Mouse (Mus musculus) midbrain, embryonic 10.5 days (tissue): ENCODE results near the gene Setmar. TPM values are rescaled to one million over a fixed set of nuclear protein-coding genes. Genes with fewer than 3 reads are reported as not detected.

Experiments
- DNase-seq: peaks from one replicate; pipeline ENCODE4 v3.0.0-alpha.2; 2017; ENCODE audit warnings: low spot score
- H3K27ac ChIP-seq: fragments of 300-500 bp; sonication (generic); replicated peaks from 2 replicates; pipeline ENCODE4 v1.5.1; 2016; ENCODE audit warnings: mild to moderate bottlenecking
- H3K27me3 ChIP-seq: fragments of 300-500 bp; sonication (generic); 2 replicates; pipeline ENCODE4 v1.6.1; 2016; ENCODE audit warnings: low read depth, mild to moderate bottlenecking; ENCODE audit not compliant: poor library complexity, severe bottlenecking
- H3K36me3 ChIP-seq: fragments of 300-500 bp; sonication (generic); 2 replicates; pipeline ENCODE4 v1.6.1; 2016; ENCODE audit warnings: mild to moderate bottlenecking, moderate library complexity
- H3K4me1 ChIP-seq: fragments of 300-500 bp; sonication (generic); 2 replicates; pipeline ENCODE4 v1.6.1; 2016
- H3K4me3 ChIP-seq: fragments of 300-500 bp; sonication (generic); 2 replicates; pipeline ENCODE4 v1.5.1; 2016; ENCODE audit warnings: mild to moderate bottlenecking, moderate library complexity
- H3K9me3 ChIP-seq: fragments of 300-500 bp; sonication (generic); replicated peaks from 2 replicates; pipeline ENCODE4 v1.6.1; 2016; ENCODE audit warnings: mild to moderate bottlenecking
- WGBS: fragments of 180-500 bp; shearing (Covaris S2); methylation state at CpG from one replicate; pipeline ENCODE4 v1.1.7; 2016; 5-methylcytosine and 5-hydroxymethylcytosine counted together
- polyA plus RNA-seq: library from polyadenylated mRNA; unstranded; fragments of >200 nt; fragmentation: Nextera tagmentation; extraction: Ambion mirVana; gene quantifications from 2 replicates; pipeline ENCODE4 v1.2.1, GENCODE M21; 2016

Gene Setmar
- polyA plus RNA-seq, 1 experiment from 2014 or later = 7.3 TPM

GRCm38 (mm10) chr6:108091296-108091695 lies 26.5 kb downstream of the Setmar start:
- H3K27ac ChIP-seq = no peak overlapping the region
- WGBS = 78% methylated on average over 1 of the region's 1 CpGs
- no peaks in the 10 kb centered on the region for H3K9me3 ChIP-seq
- no peak for DNase-seq
- no peak overlapping the region for H3K4me3 ChIP-seq
- H3K36me3 ChIP-seq = no peaks in the 10 kb centered on the region
- H3K4me1 ChIP-seq = no peaks in the 10 kb centered on the region
- H3K27me3 ChIP-seq = no peaks in the 10 kb centered on the region

DNA sequence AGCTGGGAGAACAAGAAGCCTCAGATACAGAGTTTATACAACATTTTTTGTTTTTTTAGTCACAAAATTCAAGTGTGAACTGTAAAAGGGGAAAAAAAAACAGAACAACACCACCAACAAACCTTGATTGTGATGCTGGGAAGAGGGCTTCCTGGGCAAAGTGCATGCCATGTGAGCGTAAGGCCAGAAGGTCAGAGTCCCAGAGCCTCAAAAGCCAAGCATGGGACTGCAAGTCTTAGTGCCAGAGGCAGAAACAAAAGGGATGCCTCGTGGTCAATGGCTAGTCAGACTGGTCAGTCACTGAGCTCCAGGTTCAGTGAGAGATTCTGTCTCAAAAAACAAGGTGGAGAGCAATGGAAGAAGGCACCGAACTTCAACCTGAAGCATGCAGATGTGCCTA lies 27.8 kb downstream of the Setmar start:
- 77% methylated on average over 3 of the region's 3 CpGs for WGBS
- no peaks in the 10 kb centered on the region for H3K36me3 ChIP-seq
- H3K27me3 ChIP-seq = no peaks in the 10 kb centered on the region
- no peaks in the 10 kb centered on the region for H3K9me3 ChIP-seq
- H3K4me1 ChIP-seq = no peaks in the 10 kb centered on the region
- H3K4me3 ChIP-seq = no peak overlapping the region
- H3K27ac ChIP-seq = no peak overlapping the region
- no peak for DNase-seq

DNA sequence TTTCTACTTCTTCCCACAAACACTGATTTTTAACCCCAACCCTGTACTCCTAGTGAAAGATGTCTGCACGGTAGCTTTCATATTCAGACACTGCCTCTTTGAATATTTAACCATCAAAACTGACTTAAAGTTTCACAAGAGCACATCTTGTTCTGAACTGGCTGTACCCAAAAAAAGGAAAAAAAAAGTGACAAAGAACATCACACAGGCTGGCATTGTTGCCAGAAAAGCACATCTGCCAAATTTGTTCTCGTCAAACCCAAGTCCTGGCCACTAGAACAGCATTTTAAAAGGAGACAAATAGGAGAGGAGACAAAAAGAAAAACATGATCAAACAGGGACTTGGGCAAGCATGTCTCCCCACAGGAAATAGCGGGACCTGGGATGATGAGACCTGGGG lies 28.6 kb downstream of the Setmar start:
- Histone ChIP-seq H3K4me3 (no peak overlapping the region), H3K4me1 (peaks cover 4% of the 10 kb centered on the region), H3K36me3 (no peaks in the 10 kb centered on the region), H3K9me3 (no peaks in the 10 kb centered on the region), H3K27ac (no peak overlapping the region), H3K27me3 (no peaks in the 10 kb centered on the region)
- 83% methylated on average over 3 of the region's 3 CpGs for WGBS
- no peak for DNase-seq

GRCm38 (mm10) chr6:108095445-108095844 lies 30.6 kb downstream of the Setmar start:
- no peaks in the 10 kb centered on the region for H3K36me3 ChIP-seq
- no peaks in the 10 kb centered on the region for H3K9me3 ChIP-seq
- no peak for DNase-seq
- H3K27me3 ChIP-seq = no peaks in the 10 kb centered on the region
- peaks cover 9% of the 10 kb centered on the region for H3K4me1 ChIP-seq
- no peak overlapping the region for H3K4me3 ChIP-seq
- 74% methylated on average over 5 of the region's 5 CpGs for WGBS
- H3K27ac ChIP-seq = no peak overlapping the region

DNA sequence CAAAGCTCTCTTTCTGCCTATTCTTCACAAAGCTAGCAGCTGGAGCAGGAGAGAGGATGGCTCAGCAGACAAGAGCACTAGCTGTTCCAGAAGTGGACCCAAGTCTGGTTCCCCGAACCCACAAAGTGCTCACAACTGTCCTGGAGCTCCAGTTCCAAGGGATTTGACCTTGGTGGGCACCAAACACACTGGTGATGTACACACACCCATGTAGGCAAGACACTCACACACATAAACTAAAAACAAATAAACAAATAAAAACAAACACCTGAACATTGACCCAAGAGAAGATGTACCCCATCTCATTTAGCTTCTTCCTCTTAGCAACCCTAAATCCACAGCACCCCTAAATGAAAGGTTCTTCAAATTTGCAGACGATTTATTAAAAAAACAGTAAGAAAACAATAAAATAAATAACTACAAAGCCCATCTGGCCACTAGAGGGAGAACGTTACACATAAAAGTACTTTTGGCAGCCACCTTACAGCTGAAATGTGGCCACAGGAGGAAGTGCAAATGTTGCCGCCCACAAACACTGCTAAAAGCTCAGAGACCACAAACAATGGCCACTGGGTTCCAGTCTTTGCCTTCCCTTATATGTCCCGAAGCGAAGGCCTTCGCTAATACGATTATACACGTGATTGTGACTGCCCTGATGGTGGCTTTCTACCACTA lies 33.5 kb downstream of the Setmar start:
- Histone ChIP-seq H3K27ac (peak overlapping the region; percentile 59), H3K9me3 (no peaks in the 10 kb centered on the region), H3K36me3 (no peaks in the 10 kb centered on the region), H3K4me1 (peaks cover 9% of the 10 kb centered on the region), H3K4me3 (no peak overlapping the region), H3K27me3 (no peaks in the 10 kb centered on the region)
- 25% methylated on average over 9 of the region's 9 CpGs for WGBS
- DNase-seq = peak; percentile 56

- Histone ChIP-seq H3K4me1 (peaks cover 10% of the 10 kb centered on the region), H3K36me3 (no peaks in the 10 kb centered on the region), H3K9me3 (no peaks in the 10 kb centered on the region), H3K27me3 (no peaks in the 10 kb centered on the region), H3K27ac (peak overlapping the region; percentile 46; the same call in 1 of the 2 replicates), H3K4me3 (no peak overlapping the region)
- peak; percentile 18 for DNase-seq
- WGBS = 67% methylated on average over 3 of the region's 3 CpGs
These were observed 34.0 kb downstream of the Setmar start for GRCm38 (mm10) chr6:108098846-108099217.

GRCm38 (mm10) chr6:108101936-108102830 lies 37.3 kb downstream of the Setmar start:
- WGBS = 90% methylated on average over 10 of the region's 10 CpGs
- no peak overlapping the region for H3K27ac ChIP-seq
- H3K4me1 ChIP-seq = peaks cover 11% of the 10 kb centered on the region
- 0 out of 2 replicates have a peak, but pooled peaks cover 3% of the 10 kb centered on the region for H3K36me3 ChIP-seq
- H3K4me3 ChIP-seq = no peak overlapping the region
- DNase-seq = no peak
- H3K27me3 ChIP-seq = no peaks in the 10 kb centered on the region
- H3K9me3 ChIP-seq = no peaks in the 10 kb centered on the region

DNA sequence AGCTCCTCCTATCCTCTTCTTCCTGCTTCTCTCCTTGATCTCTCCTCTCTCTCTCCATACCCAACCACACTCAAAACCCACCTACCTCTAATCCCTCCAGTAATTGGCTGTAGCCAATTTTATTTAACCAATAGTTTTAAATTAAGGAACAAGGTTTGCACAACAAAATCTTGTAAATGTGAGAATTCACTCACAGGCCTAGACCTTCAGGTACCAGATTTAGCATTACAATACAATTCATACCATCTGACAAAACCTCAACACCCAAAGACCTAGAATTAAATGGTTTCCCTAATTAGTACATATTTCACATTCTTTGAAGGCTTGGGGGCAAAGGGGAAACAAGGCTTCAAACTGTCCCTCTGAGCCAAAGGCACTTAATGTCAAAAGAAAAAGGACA lies 42.5 kb downstream of the Setmar start:
- DNase-seq = no peak
- H3K27me3 ChIP-seq = no peaks in the 10 kb centered on the region
- H3K36me3 ChIP-seq = 0 out of 2 replicates have a peak, but pooled peaks cover 6% of the 10 kb centered on the region
- H3K4me3 ChIP-seq = no peak overlapping the region
- H3K4me1 ChIP-seq = peaks cover 3% of the 10 kb centered on the region; the same call in 1 of the 2 replicates
- H3K27ac ChIP-seq = no peak overlapping the region
- H3K9me3 ChIP-seq = no peaks in the 10 kb centered on the region

DNA sequence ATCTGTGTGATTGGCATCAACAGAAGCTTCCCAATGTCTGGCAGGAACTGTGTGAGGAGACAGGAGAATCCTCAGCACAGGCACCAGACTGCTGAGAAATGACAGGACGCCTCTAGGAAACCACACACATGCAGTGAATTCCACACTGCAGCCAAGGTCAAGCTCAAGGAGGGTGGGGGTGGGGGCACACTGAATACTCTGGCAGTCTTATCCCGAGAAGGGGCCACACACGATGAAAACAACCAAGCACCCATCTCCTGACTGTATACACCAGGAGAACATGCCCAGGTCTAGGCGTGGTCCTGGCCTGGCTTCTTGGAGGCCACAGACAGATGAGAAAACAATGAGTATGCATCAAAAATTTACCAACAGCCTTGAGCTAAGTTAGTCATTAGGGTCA lies 45.5 kb downstream of the Setmar start:
- H3K4me1 ChIP-seq = no peaks in the 10 kb centered on the region
- 81% methylated on average over 4 of the region's 4 CpGs for WGBS
- no peaks in the 10 kb centered on the region for H3K9me3 ChIP-seq
- no peak for DNase-seq
- H3K27me3 ChIP-seq = no peaks in the 10 kb centered on the region
- H3K4me3 ChIP-seq = no peak overlapping the region
- no peak overlapping the region for H3K27ac ChIP-seq
- H3K36me3 ChIP-seq = 0 out of 2 replicates have a peak, but pooled peaks cover 5% of the 10 kb centered on the region

GRCm38 (mm10) chr6:108111693-108112092 lies 46.8 kb downstream of the Setmar start:
- H3K4me1 ChIP-seq = no peaks in the 10 kb centered on the region
- H3K27me3 ChIP-seq = no peaks in the 10 kb centered on the region
- no peak overlapping the region for H3K4me3 ChIP-seq
- H3K27ac ChIP-seq = no peak overlapping the region
- H3K9me3 ChIP-seq = no peaks in the 10 kb centered on the region
- 0 out of 2 replicates have a peak, but pooled peaks cover 3% of the 10 kb centered on the region for H3K36me3 ChIP-seq
- no peak for DNase-seq

GRCm38 (mm10) chr6:108114971-108115370 lies 50.1 kb downstream of the Setmar start:
- H3K27me3 ChIP-seq = no peaks in the 10 kb centered on the region
- H3K36me3 ChIP-seq = no peaks in the 10 kb centered on the region
- no peak for DNase-seq
- no peaks in the 10 kb centered on the region for H3K4me1 ChIP-seq
- no peaks in the 10 kb centered on the region for H3K9me3 ChIP-seq
- WGBS = 96% methylated on average over 1 of the region's 1 CpGs
- no peak overlapping the region for H3K27ac ChIP-seq
- H3K4me3 ChIP-seq = no peak overlapping the region

GRCm38 (mm10) chr6:108117881-108118280 lies 53.0 kb downstream of the Setmar start:
- Histone ChIP-seq H3K4me1 (no peaks in the 10 kb centered on the region), H3K27ac (no peak overlapping the region), H3K4me3 (no peak overlapping the region), H3K27me3 (no peaks in the 10 kb centered on the region), H3K36me3 (no peaks in the 10 kb centered on the region), H3K9me3 (no peaks in the 10 kb centered on the region)
- 91% methylated on average over 6 of the region's 6 CpGs for WGBS
- DNase-seq = no peak

GRCm38 (mm10) chr6:108125474-108125873 lies 60.6 kb downstream of the Setmar start:
- H3K27me3 ChIP-seq = no peaks in the 10 kb centered on the region
- WGBS = 85% methylated on average over 1 of the region's 1 CpGs

More at GRCm38 (mm10) chr6:108125474-108125873, 60.6 kb downstream of the Setmar start:
- no peak for DNase-seq
- H3K4me1 ChIP-seq = no peaks in the 10 kb centered on the region
- no peaks in the 10 kb centered on the region for H3K36me3 ChIP-seq
- no peaks in the 10 kb centered on the region for H3K9me3 ChIP-seq
- H3K27ac ChIP-seq = no peak overlapping the region
- no peak overlapping the region for H3K4me3 ChIP-seq
